Mouse (Mus musculus) adrenal gland, adult 10 weeks (tissue): ENCODE data around the gene Rps15. TPM values are rescaled to one million over a fixed set of nuclear protein-coding genes. Genes with fewer than 3 reads are reported as not detected.

Source experiments
- polyA plus RNA-seq: library from polyadenylated mRNA; stranded (reverse); fragments of 350-450 nt; fragmentation: Illumina TruSeq; extraction: RNeasy Lipid Tissue Mini Kit (QIAGEN cat#74804); gene quantifications from one replicate; pipeline ENCODE4 v1.2.3, GENCODE M21; 2014; ENCODE audit warnings: low read depth, low replicate concordance

Rps15 gene
- polyA plus RNA-seq = not detected

GRCm38 (mm10) chr10:80292251-80293146 lies at the start of gene Rps15:
Gene Rps15, plus strand, starts transcription at chr10:80292453.

GRCm38 (mm10) chr10:80248971-80249640 lies 43.1 kb upstream of the Rps15 start, which contains the start of gene Ndufs7:
Gene Ndufs7, plus strand, starts transcription at chr10:80249121.

DNA sequence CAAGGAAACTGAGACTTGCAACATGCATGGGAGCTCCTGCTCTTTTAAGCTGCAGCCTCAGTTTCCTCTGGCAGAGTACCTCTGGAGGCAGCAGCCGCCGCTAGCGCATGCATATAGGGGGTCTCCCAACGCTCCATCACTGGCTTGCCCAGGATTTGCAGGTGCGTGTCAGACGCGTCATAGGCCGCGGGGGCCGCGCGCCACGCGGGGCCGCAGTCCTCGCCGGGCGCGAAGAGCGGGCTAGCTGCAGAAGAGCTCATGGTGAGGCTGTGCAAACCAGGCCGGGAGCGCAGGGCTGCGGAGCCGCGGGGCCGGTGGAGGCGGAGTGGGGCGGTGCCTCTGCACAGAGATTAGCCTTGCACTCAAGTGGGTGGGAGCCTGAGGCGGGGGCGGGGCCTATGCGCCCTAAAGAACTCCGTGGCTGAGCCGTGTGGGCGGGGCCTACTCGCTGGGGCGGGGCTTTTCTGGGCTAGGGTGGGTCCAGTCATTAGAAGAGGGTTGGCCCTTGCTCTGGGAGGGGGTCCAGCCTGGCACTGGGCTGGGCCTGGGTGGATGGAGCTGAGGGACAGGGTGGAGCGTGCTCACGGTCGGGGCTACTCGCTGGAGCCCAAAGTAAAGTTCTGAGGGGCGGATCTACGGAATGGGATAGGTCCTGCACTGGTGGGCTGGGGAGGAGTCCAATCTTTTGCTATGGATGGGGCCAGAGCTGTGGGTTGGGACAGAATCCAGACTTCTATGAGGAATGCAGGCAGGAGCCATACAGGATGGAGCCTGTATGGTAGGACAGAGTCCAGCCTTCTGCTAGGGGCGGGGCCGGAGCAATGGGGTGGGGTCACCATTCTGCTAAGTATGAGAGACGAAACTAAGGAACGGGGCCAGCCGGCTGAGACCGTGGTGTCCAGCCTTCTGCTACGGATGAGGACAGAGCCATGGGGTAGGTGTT lies 31.3 kb upstream of the Rps15 start, which contains the start of the genes Gamt and Dazap1:
Gene Gamt (minus strand): TSS at position 371 of the 943 bp plus-strand sequence.
Gene Dazap1 (plus strand): TSS at position 845 of the 943 bp plus-strand sequence.

GRCm38 (mm10) chr10:80295618-80296425 lies 3.6 kb downstream of the Rps15 start, which contains the start of gene Apc2:
Gene Apc2, plus strand, starts transcription at chr10:80295977.

DNA sequence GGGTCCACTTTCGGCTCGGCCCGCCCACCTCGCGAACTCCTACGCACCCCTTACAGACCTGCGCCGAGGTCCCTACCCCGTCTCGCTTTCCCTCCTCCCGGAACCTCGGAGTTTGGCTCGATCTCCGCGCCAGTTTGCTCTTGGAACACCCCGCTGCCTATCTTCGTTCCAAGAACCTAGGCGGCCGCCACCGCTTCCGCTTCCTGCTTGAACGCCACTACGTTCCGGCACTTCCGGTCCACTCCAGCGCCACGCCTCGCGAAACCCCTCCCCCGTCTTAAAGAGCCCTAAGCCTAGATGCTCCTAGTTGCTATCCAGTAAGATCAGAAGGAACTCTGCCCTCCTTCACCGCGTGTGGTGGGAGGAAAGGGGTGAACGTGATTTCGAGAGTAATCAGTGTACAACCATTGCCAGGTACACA lies 28.1 kb downstream of the Rps15 start, which contains the start of gene 2310011J03Rik:
Gene 2310011J03Rik (minus strand): TSS at position 198 of the 421 bp plus-strand sequence.

GRCm38 (mm10) chr10:80329273-80330081 lies 37.2 kb downstream of the Rps15 start, which contains the start of the genes Pcsk4 and Reep6:
Gene Pcsk4, minus strand, starts transcription at chr10:80329498.
Gene Reep6, plus strand, starts transcription at chr10:80329953.

Other genes with a start within 250 kb of the Rps15 start
- 76.0 TPM for gene Gpx4, start 245.3 kb upstream of the Rps15 start, polyA plus RNA-seq
- 1.3 TPM for gene Sbno2, start 186.9 kb upstream of the Rps15 start, polyA plus RNA-seq
- gene Stk11, start 176.7 kb upstream of the Rps15 start, polyA plus RNA-seq = 8.0 TPM
- 0.70 TPM for gene Atp5d, start 153.8 kb upstream of the Rps15 start, polyA plus RNA-seq
- gene Cbarp, start 151.6 kb upstream of the Rps15 start, polyA plus RNA-seq = 1.5 TPM
- 7.6 TPM for gene Midn, start 144.2 kb upstream of the Rps15 start, polyA plus RNA-seq
- 21.3 TPM for gene Cirbp, start 126.5 kb upstream of the Rps15 start, polyA plus RNA-seq
- 1.0 TPM for gene 1600002K03Rik, start 119.5 kb upstream of the Rps15 start, polyA plus RNA-seq
- gene Efna2, start 113.0 kb upstream of the Rps15 start, polyA plus RNA-seq = 2.2 TPM
- 7.3 TPM for gene Mum1, start 66.0 kb upstream of the Rps15 start, polyA plus RNA-seq
- gene Ndufs7, start 43.3 kb upstream of the Rps15 start, polyA plus RNA-seq = 5.8 TPM
- 2.7 TPM for gene Gamt, start 31.4 kb upstream of the Rps15 start, polyA plus RNA-seq
- 17.0 TPM for gene Dazap1, start 31.0 kb upstream of the Rps15 start, polyA plus RNA-seq
- not detected for gene Apc2, start 3.5 kb downstream of the Rps15 start, polyA plus RNA-seq
- 1.4 TPM for gene 2310011J03Rik, start 28.1 kb downstream of the Rps15 start, polyA plus RNA-seq
- not detected for gene Pcsk4, start 37.0 kb downstream of the Rps15 start, polyA plus RNA-seq
- not detected for gene Reep6, start 37.5 kb downstream of the Rps15 start, polyA plus RNA-seq
- gene Adamtsl5, start 56.0 kb downstream of the Rps15 start, polyA plus RNA-seq = 0.82 TPM
- gene Plk5, start 64.0 kb downstream of the Rps15 start, polyA plus RNA-seq = not detected
- gene Mex3d, start 95.2 kb downstream of the Rps15 start, polyA plus RNA-seq = 13.4 TPM
- gene Mbd3, start 107.1 kb downstream of the Rps15 start, polyA plus RNA-seq = not detected
- not detected for gene Uqcr11, start 114.4 kb downstream of the Rps15 start, polyA plus RNA-seq
- gene Tcf3, start 141.2 kb downstream of the Rps15 start, polyA plus RNA-seq = 3.1 TPM
- gene Onecut3, start 202.4 kb downstream of the Rps15 start, polyA plus RNA-seq = not detected
- not detected for gene Atp8b3, start 246.7 kb downstream of the Rps15 start, polyA plus RNA-seq